Mouse (Mus musculus): ENCODE measurements around the gene Tcaim.

DNA sequence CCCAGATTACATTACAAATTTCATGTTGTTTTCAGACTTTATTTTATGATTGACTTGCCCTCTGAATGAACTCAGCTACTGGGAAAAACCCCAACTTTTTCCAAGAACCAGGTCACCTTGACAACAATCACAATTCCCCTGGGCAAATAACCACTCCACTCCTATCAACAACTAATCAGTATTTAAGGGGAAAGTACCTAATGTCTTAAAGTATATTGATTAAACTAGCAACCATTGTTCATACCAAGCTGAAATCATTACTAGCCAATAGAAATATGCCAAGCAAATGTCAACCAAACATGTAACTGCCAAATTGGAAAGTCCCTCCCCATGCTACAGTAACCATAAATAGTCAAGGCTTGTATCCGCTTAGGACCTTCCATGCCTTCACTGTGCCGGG is 69.8 kb downstream of the Tcaim start:
- TF ChIP-seq EP300 (IDR thresholded peaks at IDR 0.05; ENCODE audit: low read depth): no peak
- TF ChIP-seq CTCF (IDR thresholded peaks at IDR 0.05; ENCODE audit: low read depth): no peak

All from liver, postnatal 0 days (tissue).